Mouse (Mus musculus) telencephalon, adult 2 months (tissue): ENCODE data around the gene Gm1604a.
"Not testable (repeated sequence)": the region's sequence is repeated elsewhere in the genome, so short reads cannot be mapped to it uniquely, and the experiment has no call there.

Experiments used
- DNase-seq: peaks from one replicate; pipeline ENCODE4 v3.0.0-alpha.2; 2011; ENCODE audit warnings: low read depth, low spot score

The Gm1604a gene

GRCm38 (mm10) chr17:7025257-7025656 is at the start of gene Gm1604a:
TSS of gene Gm1604a (plus strand) at chr17:7025568.
- DNase-seq, result not testable (repeated sequence)

GRCm38 (mm10) chr17:6978287-6979248 is 46.8 kb upstream of the Gm1604a start, which contains the start of gene Gm49721:
TSS of gene Gm49721 (plus strand) at chr17:6978904.
- not testable (repeated sequence) for DNase-seq

DNA sequence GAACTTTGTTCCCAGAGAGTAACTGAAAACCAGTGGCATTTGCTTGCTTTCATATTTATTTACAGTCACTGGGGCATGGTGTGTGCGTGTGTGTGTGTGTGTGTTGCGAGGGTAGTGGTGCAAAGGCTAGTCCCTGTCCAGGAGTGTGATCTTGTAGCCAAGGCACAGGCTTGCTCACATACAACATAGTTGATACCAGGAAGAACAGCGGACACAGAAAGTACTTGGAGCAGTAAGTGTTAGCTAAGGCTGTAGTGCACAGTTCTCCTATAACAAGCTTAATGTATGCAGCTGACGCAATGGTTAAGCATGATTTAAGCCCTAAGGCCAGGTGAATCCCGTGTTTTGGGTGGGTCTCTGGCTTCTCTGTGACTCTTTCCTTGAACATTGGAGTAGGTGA is 46.0 kb upstream of the Gm1604a start:
- DNase-seq, result not testable (repeated sequence)

- DNase-seq, result not testable (repeated sequence)
These were observed 45.2 kb upstream of the Gm1604a start for GRCm38 (mm10) chr17:6980144-6980543.

- not testable (repeated sequence) for DNase-seq
These were observed 39.2 kb upstream of the Gm1604a start for GRCm38 (mm10) chr17:6986118-6986517.

DNA sequence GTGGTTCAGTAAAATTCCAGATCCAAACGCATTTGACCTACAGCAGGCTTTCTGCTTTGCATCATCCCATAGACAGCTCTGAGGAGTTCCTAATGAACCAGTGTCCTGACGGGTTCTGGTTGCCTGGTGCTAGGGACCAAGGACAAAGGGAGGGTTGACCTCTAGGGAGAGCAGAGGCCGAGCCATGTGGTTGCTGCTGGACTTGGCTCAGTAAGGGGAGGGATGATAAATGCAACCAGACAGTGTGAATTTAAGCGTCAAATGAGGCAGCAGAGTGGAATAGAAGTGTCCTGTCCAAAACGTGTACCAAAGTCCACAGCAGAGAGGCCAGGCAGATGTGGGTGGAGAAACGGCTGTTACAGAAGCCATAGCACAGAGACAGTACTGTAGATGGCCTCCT is 29.9 kb upstream of the Gm1604a start:
- not testable (repeated sequence) for DNase-seq

GRCm38 (mm10) chr17:6996826-6997225 is 28.5 kb upstream of the Gm1604a start:
- DNase-seq, result not testable (repeated sequence)

DNA sequence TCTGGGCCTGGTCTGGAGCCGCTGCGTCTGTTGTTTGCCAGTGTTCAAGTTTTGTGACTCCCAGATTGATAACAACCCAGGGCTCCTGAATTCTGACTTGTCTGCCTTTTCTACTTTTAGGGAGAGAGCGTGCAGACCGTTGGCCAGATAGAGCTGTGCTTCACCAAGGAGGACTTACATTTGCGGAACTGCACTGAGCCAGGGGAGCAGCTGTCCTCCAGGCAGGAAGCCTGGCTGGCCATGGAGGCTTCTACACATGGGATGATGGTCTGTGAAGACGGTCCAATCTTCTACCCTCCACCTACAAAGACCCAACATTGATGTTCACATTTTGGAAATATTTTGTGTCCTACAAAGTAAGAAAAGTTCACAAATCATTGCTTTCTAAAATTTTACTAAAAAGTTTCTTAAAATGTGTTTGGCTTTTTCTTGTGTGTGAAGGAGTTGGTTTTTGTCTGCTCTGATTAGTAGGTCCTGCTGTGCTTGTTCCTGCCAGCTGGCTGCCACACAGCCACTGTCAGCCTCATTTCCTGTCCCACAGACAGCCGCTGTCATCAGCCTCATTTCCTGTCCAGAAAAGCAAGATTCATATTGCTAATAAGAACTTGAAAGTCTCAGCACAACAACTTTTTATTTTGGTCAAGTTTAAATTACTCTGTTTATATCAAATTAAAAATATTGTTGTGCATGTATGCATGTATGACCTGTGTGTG is 27.4 kb upstream of the Gm1604a start:
- not testable (repeated sequence) for DNase-seq

GRCm38 (mm10) chr17:7001790-7002585 is 23.4 kb upstream of the Gm1604a start:
- DNase-seq, result not testable (repeated sequence)

DNA sequence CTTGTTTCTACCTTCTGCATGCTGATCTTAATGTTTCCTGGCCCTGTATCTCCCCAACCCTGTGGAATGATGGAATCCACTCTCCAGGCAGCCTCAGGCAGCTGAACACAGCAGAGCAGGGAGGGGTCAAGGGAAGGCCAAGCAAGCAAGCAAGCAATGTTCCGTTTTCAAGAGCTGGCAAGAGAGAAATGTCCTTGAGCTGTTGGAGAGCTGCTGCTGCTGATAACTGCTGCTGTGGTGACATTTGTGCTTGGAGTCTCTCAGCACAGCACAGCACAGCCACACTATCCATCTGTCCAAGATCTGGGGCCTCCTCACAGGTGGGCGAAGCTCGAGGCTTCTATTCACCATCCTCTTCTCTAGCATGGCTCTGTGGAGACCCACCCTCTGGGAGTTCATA is 22.0 kb upstream of the Gm1604a start:
- not testable (repeated sequence) for DNase-seq

- not testable (repeated sequence) for DNase-seq
These were observed 19.7 kb upstream of the Gm1604a start for GRCm38 (mm10) chr17:7005646-7006045.

- DNase-seq, result not testable (repeated sequence)
These were observed 16.5 kb upstream of the Gm1604a start for GRCm38 (mm10) chr17:7008885-7009284.

- DNase-seq, result not testable (repeated sequence)
These were observed 15.9 kb upstream of the Gm1604a start for GRCm38 (mm10) chr17:7009440-7009839.

DNA sequence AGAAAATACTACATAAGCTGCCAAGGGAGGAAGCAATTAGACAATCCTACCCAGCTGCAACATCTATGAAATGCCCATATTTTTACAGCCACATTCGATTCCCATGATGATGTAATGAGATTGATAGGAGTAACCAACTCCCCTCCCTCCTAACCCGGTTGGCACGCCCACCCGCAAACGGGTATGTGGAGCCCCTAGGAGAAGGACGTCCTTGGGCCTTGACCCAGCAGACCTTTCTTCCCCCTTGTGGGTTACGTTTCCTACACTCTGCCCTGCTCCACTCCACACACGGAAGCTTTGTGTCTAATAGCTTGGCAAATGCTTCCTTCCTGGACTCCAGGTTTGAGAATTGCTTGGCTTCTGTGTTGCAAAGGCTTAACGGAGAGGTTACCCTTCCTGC is 15.5 kb upstream of the Gm1604a start:
- DNase-seq, result not testable (repeated sequence)

DNA sequence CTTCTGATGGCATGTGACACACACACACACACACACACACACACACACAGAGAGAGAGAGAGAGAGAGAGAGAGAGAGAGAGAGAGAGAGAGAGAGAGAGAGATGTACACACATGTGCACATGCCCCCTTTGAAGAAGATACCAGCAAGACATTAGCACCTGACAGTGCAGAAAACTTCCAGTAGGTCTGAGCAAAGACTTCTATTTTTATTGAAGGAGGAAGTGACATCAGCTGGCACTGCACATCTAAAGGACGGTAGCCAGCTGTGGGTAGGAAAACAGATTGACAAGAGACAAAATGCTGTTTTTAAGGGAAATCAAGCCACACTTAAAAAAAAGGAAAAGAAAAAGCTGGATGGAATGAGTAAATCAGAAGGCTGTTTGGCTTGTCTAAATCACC is 11.2 kb upstream of the Gm1604a start:
- DNase-seq, result not testable (repeated sequence)

DNA sequence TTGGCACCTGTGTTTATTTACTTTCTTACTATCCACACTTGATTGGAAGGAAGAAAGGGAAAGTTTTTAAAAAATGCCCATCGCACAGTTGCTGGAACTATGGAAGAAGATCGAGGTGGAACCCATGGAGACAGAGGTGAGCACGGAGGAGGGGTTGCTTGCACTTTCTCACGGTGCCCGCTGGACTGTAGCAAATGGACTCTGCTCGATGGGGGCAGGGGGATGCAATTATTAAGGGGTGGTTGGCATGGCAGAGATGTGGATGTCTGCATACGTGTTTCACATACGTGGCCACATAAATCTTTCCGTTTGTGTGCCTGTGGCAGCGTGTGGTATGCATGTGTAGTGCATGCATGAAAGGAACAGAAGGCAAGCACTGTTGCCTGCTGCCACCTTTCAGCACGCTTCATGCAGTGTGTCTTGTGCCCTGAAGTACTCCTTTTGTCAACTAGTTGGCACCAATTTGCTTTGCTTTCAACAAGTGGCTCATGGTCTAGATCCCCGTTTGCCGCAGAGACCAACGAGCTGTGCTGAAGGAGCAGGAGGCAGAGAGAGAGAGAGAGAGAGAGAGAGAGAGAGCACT is 487 bp downstream of the Gm1604a start:
- DNase-seq, result not testable (repeated sequence)

GRCm38 (mm10) chr17:7030204-7030603 is 4.8 kb downstream of the Gm1604a start:
- not testable (repeated sequence) for DNase-seq

GRCm38 (mm10) chr17:7030622-7031174 is 5.3 kb downstream of the Gm1604a start:
- not testable (repeated sequence) for DNase-seq

- not testable (repeated sequence) for DNase-seq
These were observed 8.1 kb downstream of the Gm1604a start for GRCm38 (mm10) chr17:7033192-7034166.
